Mouse (Mus musculus): ENCODE data around the gene Psmg4. TPM values are rescaled to one million over a fixed set of nuclear protein-coding genes. Genes with fewer than 3 reads are reported as not detected.

The Psmg4 gene
- total and polyA plus RNA-seq, 2 experiments from 2014 or later = 87.7 to 99.5 TPM

- Histone ChIP-seq H3K9ac (replicated peaks; ENCODE audit: low read length, poor library complexity, severe bottlenecking) (no peak overlapping the region), H3K36me3 (ENCODE audit: insufficient read depth, low read length) (peaks cover 10% of the 10 kb centered on the region; the same call in 1 of the 2 replicates), H3K4me1 (ENCODE audit: insufficient read depth, low read length) (no peaks in the 10 kb centered on the region), H3K9me3 (ENCODE audit: low read length) (no peaks in the 10 kb centered on the region), H3K4me3 (ENCODE audit: low read depth, low read length) (no peak overlapping the region), H3K27me3 (ENCODE audit: insufficient read depth, low read length) (no peaks in the 10 kb centered on the region), H3K4me2 (ENCODE audit: low read depth, low read length, poor library complexity, severe bottlenecking) (no peak overlapping the region), H3K27ac (ENCODE audit: low read depth, low read length) (no peak overlapping the region)
- ATAC-seq (ENCODE audit: low FRiP score) (no peak), DNase-seq (ENCODE audit: low spot score) (no peak)
- 92% methylated on average over 3 of the region's 3 CpGs for WGBS
- TF ChIP-seq CTCF (IDR thresholded peaks at IDR 0.05) = no peak
These were observed 52.1 kb downstream of the Psmg4 start for GRCm38 (mm10) chr13:34214855-34215254.

DNA sequence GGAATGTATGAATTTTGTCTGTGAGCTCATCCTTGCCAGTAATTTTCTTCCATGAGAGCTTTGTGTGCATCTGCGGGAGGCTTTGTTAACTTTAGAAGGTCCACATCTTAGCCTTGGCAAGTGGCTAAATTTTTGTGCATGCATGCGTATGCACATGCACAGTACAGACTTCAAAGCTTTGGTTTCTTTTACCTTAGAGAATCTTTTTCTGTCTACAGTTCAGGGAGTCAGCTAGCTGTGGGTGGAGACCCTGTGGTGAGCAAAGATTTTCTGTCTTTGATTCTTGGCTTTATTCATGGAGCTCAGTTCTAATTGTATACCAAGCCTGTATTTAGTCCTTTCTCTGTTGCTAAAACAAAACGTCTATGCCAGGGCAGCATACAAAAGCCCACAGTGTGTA is 56.0 kb downstream of the Psmg4 start:
- Histone ChIP-seq H3K4me3 (ENCODE audit: low read depth, low read length) (no peak overlapping the region), H3K9ac (replicated peaks; ENCODE audit: low read length, poor library complexity, severe bottlenecking) (no peak overlapping the region), H3K36me3 (ENCODE audit: insufficient read depth, low read length) (peaks cover 5% of the 10 kb centered on the region; the same call in 1 of the 2 replicates), H3K27ac (ENCODE audit: low read depth, low read length) (no peak overlapping the region), H3K9me3 (ENCODE audit: low read length) (no peaks in the 10 kb centered on the region), H3K4me2 (ENCODE audit: low read depth, low read length, poor library complexity, severe bottlenecking) (no peak overlapping the region), H3K4me1 (ENCODE audit: insufficient read depth, low read length) (peaks cover 6% of the 10 kb centered on the region), H3K27me3 (ENCODE audit: insufficient read depth, low read length) (no peaks in the 10 kb centered on the region)
- no peak for DNase-seq (ENCODE audit: low spot score)
- WGBS = 54% methylated on average over 3 of the region's 3 CpGs
- no peak for ATAC-seq (ENCODE audit: low FRiP score)
- no peak for TF ChIP-seq CTCF (IDR thresholded peaks at IDR 0.05)

GRCm38 (mm10) chr13:34219728-34220127 is 57.0 kb downstream of the Psmg4 start:
- H3K4me1 ChIP-seq (ENCODE audit: insufficient read depth, low read length) = peaks cover 6% of the 10 kb centered on the region
- H3K9me3 ChIP-seq (ENCODE audit: low read length) = no peaks in the 10 kb centered on the region
- 79% methylated on average over 3 of the region's 3 CpGs for WGBS
- TF ChIP-seq CTCF (IDR thresholded peaks at IDR 0.05) = no peak
- no peaks in the 10 kb centered on the region for H3K27me3 ChIP-seq (ENCODE audit: insufficient read depth, low read length)
- no peak overlapping the region for H3K4me2 ChIP-seq (ENCODE audit: low read depth, low read length, poor library complexity, severe bottlenecking)
- peaks cover 5% of the 10 kb centered on the region; the same call in 1 of the 2 replicates for H3K36me3 ChIP-seq (ENCODE audit: insufficient read depth, low read length)
- H3K9ac ChIP-seq (replicated peaks; ENCODE audit: low read length, poor library complexity, severe bottlenecking) = no peak overlapping the region
- H3K4me3 ChIP-seq (ENCODE audit: low read depth, low read length) = no peak overlapping the region
- no peak for ATAC-seq (ENCODE audit: low FRiP score)
- H3K27ac ChIP-seq (ENCODE audit: low read depth, low read length) = no peak overlapping the region
- DNase-seq (ENCODE audit: low spot score) = no peak

GRCm38 (mm10) chr13:34222985-34223384 is 60.2 kb downstream of the Psmg4 start:
- no peaks in the 10 kb centered on the region for H3K27me3 ChIP-seq (ENCODE audit: insufficient read depth, low read length)
- no peak overlapping the region for H3K4me2 ChIP-seq (ENCODE audit: low read depth, low read length, poor library complexity, severe bottlenecking)
- H3K9me3 ChIP-seq (ENCODE audit: low read length) = no peaks in the 10 kb centered on the region
- H3K4me3 ChIP-seq (ENCODE audit: low read depth, low read length) = no peak overlapping the region
- 25% methylated on average over 7 of the region's 7 CpGs for WGBS
- H3K27ac ChIP-seq (ENCODE audit: low read depth, low read length) = no peak overlapping the region
- H3K36me3 ChIP-seq (ENCODE audit: insufficient read depth, low read length) = peaks cover 5% of the 10 kb centered on the region; the same call in 1 of the 2 replicates
- TF ChIP-seq CTCF (IDR thresholded peaks at IDR 0.05) = no peak
- peaks cover 6% of the 10 kb centered on the region for H3K4me1 ChIP-seq (ENCODE audit: insufficient read depth, low read length)
- no peak overlapping the region for H3K9ac ChIP-seq (replicated peaks; ENCODE audit: low read length, poor library complexity, severe bottlenecking)
- peak; percentile 55 for DNase-seq (ENCODE audit: low spot score)
- no peak for ATAC-seq (ENCODE audit: low FRiP score)

DNA sequence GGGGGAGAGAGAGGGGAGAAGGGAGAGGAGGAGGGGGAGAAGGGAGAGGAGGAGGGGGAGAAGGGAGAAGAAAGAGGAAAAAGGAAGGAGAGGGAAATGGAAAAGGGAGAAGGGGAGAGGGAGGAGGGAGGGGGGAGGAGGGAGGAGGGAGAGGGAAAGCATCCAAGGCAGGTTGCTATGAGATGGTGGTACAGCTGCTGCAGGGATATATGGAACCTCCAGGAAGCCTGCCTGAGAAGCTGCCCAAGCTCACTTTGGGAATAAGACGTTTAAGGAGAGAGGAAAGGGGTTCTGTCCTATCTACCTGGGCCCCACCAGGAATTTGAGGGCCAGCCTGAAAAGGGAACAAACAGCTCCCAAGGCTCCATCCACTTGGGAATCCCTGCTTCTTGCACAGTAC is 64.2 kb downstream of the Psmg4 start:
- ATAC-seq (ENCODE audit: low FRiP score) (no peak), DNase-seq (ENCODE audit: low spot score) (peak; percentile 22)
- Histone ChIP-seq H3K4me3 (ENCODE audit: low read depth, low read length) (no peak overlapping the region), H3K4me1 (ENCODE audit: insufficient read depth, low read length) (peaks cover 6% of the 10 kb centered on the region), H3K36me3 (ENCODE audit: insufficient read depth, low read length) (no peaks in the 10 kb centered on the region), H3K27me3 (ENCODE audit: insufficient read depth, low read length) (no peaks in the 10 kb centered on the region), H3K9me3 (ENCODE audit: low read length) (no peaks in the 10 kb centered on the region), H3K9ac (replicated peaks; ENCODE audit: low read length, poor library complexity, severe bottlenecking) (no peak overlapping the region), H3K27ac (ENCODE audit: low read depth, low read length) (no peak overlapping the region), H3K4me2 (ENCODE audit: low read depth, low read length, poor library complexity, severe bottlenecking) (no peak overlapping the region)
- WGBS = 12% methylated on average over 1 of the region's 1 CpGs
- TF ChIP-seq CTCF (IDR thresholded peaks at IDR 0.05) = no peak

Other genes starting within 250 kb of the Psmg4 start
- gene Nqo2, start 198.3 kb upstream of the Psmg4 start, total RNA-seq (2014; rRNA removed) = 5.9 and 9.8 TPM in 2 replicates
- 5.7 and 7.3 TPM in 2 replicates for gene Nqo2, start 198.3 kb upstream of the Psmg4 start, polyA plus RNA-seq (2015; fragmentation: Nextera tagmentation; extraction: Ambion mirVana)
- 7.4 and 10.4 TPM in 2 replicates for gene Ripk1, start 160.6 kb upstream of the Psmg4 start, total RNA-seq (2014; rRNA removed)
- gene Ripk1, start 160.6 kb upstream of the Psmg4 start, polyA plus RNA-seq (2015; fragmentation: Nextera tagmentation; extraction: Ambion mirVana) = 3.2 and 3.7 TPM in 2 replicates
- 49.7 and 58.5 TPM in 2 replicates for gene Serpinb6a, start 160.2 kb upstream of the Psmg4 start, total RNA-seq (2014; rRNA removed)
- 38.7 and 38.8 TPM in 2 replicates for gene Serpinb6a, start 160.2 kb upstream of the Psmg4 start, polyA plus RNA-seq (2015; fragmentation: Nextera tagmentation; extraction: Ambion mirVana)
- gene Bphl, start 125.4 kb upstream of the Psmg4 start, total RNA-seq (2014; rRNA removed) = 37.0 and 42.7 TPM in 2 replicates
- gene Bphl, start 125.4 kb upstream of the Psmg4 start, polyA plus RNA-seq (2015; fragmentation: Nextera tagmentation; extraction: Ambion mirVana) = 46.4 and 47.7 TPM in 2 replicates
- gene Tubb2a, start 85.0 kb upstream of the Psmg4 start, total RNA-seq (2014; rRNA removed) = 5,907 and 6,629 TPM in 2 replicates
- gene Tubb2a, start 85.0 kb upstream of the Psmg4 start, polyA plus RNA-seq (2015; fragmentation: Nextera tagmentation; extraction: Ambion mirVana) = 4,276 and 4,687 TPM in 2 replicates
- 4,904 and 4,995 TPM in 2 replicates for gene Tubb2b, start 32.5 kb upstream of the Psmg4 start, total RNA-seq (2014; rRNA removed)
- 937 and 994 TPM in 2 replicates for gene Tubb2b, start 32.5 kb upstream of the Psmg4 start, polyA plus RNA-seq (2015; fragmentation: Nextera tagmentation; extraction: Ambion mirVana)
- gene Slc22a23, start 182.2 kb downstream of the Psmg4 start, total RNA-seq (2014; rRNA removed) = 145 TPM in 2 replicates
- gene Slc22a23, start 182.2 kb downstream of the Psmg4 start, polyA plus RNA-seq (2015; fragmentation: Nextera tagmentation; extraction: Ambion mirVana) = 13.2 and 14.9 TPM in 2 replicates